Mouse (Mus musculus) liver, embryonic 14 days (tissue): ENCODE data around the gene Gm1110. TPM values are rescaled to one million over a fixed set of nuclear protein-coding genes. Genes with fewer than 3 reads are reported as not detected.

Experiments used
- polyA plus RNA-seq: library from polyadenylated mRNA; depleted of rRNA; stranded (reverse); fragments of >200 nt; gene quantifications from 2 replicates; pipeline ENCODE4 v1.2.3, GENCODE M21; 2012; rRNA removed

Gene Gm1110
- 0.03 TPM in 1 of 2 replicates, not detected in the other for polyA plus RNA-seq

GRCm38 (mm10) chr9:26922909-26923526, at the start of gene Gm1110:
Gm1110 (minus strand) TSS chr9:26923111.

GRCm38 (mm10) chr9:26860751-26861150, 62.2 kb downstream of the Gm1110 start, which contains the start of gene Glb1l3:
Glb1l3 (minus strand) TSS chr9:26860890.

Other genes starting within 250 kb of the Gm1110 start
- gene B3gat1, start 189.4 kb downstream of the Gm1110 start, polyA plus RNA-seq, result under 0.01 and 0.05 TPM in 2 replicates
- 0.03 and 0.06 TPM in 2 replicates for gene Glb1l2, start 116.6 kb downstream of the Gm1110 start, polyA plus RNA-seq
- gene Glb1l3, start 62.2 kb downstream of the Gm1110 start, polyA plus RNA-seq, result not detected in 2 replicates
- 7.3 and 8.5 TPM in 2 replicates for gene Acad8, start 76.5 kb upstream of the Gm1110 start, polyA plus RNA-seq
- gene Thyn1, start 76.6 kb upstream of the Gm1110 start, polyA plus RNA-seq, result 24.8 and 25.1 TPM in 2 replicates
- gene Vps26b, start 107.0 kb upstream of the Gm1110 start, polyA plus RNA-seq, result 7.7 and 8.4 TPM in 2 replicates
- 38.9 and 43.5 TPM in 2 replicates for gene Ncapd3, start 107.1 kb upstream of the Gm1110 start, polyA plus RNA-seq
- 1.6 and 2.5 TPM in 2 replicates for gene Jam3, start 232.3 kb upstream of the Gm1110 start, polyA plus RNA-seq